Mouse (Mus musculus) cerebellum, adult 2 months (tissue): ENCODE data around the gene Cst9. TPM values are rescaled to one million over a fixed set of nuclear protein-coding genes. Genes with fewer than 3 reads are reported as not detected.

ENCODE experiments used
- DNase-seq, 2 experiments: peaks; one replicate each; pipeline ENCODE4 v3.0.0; 2021
- H3K27ac ChIP-seq: fragments of 200-500 bp; 2 replicates; pipeline ENCODE4 v1.5.1; 2012; ENCODE audit warnings: low read length, control low read depth, inconsistent platforms; ENCODE audit not compliant: insufficient read depth
- H3K27me3 ChIP-seq: fragments of 200-500 bp; 2 replicates; pipeline ENCODE4 v1.6.1; 2012; ENCODE audit warnings: inconsistent platforms, mild to moderate bottlenecking, low read length, moderate library complexity; ENCODE audit not compliant: control insufficient read depth, insufficient read depth
- H3K4me1 ChIP-seq: fragments of 200-500 bp; 2 replicates; pipeline ENCODE4 v1.6.1; 2011; ENCODE audit warnings: low read length; ENCODE audit not compliant: control insufficient read depth, insufficient read depth
- H3K4me3 ChIP-seq: fragments of 200-500 bp; replicated peaks from 2 replicates; pipeline ENCODE3; 2011; ENCODE audit warnings: mild to moderate bottlenecking, low read depth, low read length, control low read depth; ENCODE audit not compliant: insufficient read depth
- CTCF ChIP-seq: fragments of 200-500 bp; IDR thresholded peaks from 2 replicates; pipeline ENCODE4 v1.5.1; 2011; ENCODE audit warnings: low read depth, mild to moderate bottlenecking, control low read depth, low read length, moderate library complexity, borderline replicate concordance; ENCODE audit not compliant: insufficient read depth
- POLR2A ChIP-seq: fragments of 200-500 bp; IDR thresholded peaks from 2 replicates; pipeline ENCODE4 v1.6.1; 2011; ENCODE audit warnings: low read length, control low read depth, borderline replicate concordance; ENCODE audit not compliant: insufficient read depth
- WGBS: fragments of 180-500 bp; shearing (Covaris S2); methylation state at CpG from one replicate; pipeline ENCODE4 v1.1.7; 2018; 5-methylcytosine and 5-hydroxymethylcytosine counted together
- polyA plus RNA-seq: library from polyadenylated mRNA; depleted of rRNA; stranded (reverse); fragments of >200 nt; gene quantifications from 2 replicates; pipeline ENCODE4 v1.2.3, GENCODE M21; 2012

Gene Cst9
- polyA plus RNA-seq, 1 experiment, result not detected

DNA sequence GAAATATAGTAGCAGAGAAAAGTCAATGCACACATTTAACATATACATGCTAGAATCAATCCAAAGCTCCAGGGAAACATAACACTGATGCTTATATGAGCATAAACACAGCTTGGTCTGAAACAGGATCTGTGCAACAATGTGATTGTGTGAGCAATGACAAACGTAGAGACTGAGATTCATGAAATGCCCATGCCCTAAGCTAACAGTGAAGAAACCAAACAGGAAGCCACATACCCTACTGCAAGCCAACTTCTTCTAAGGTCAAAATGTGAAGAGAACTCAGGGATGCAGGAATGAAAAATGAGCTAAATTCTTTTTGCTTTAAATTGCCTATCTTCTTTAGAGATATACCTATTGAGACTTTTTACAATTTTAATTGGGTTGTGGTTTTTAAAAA lies 34.0 kb downstream of the Cst9 start:
- no peak for DNase-seq
- no peak overlapping the region for H3K27ac ChIP-seq
- no peaks in the 10 kb centered on the region for H3K4me1 ChIP-seq
- no peaks in the 10 kb centered on the region for H3K27me3 ChIP-seq
- WGBS, result 73% methylated on average over 1 of the region's 1 CpGs
- H3K4me3 ChIP-seq, result no peak overlapping the region
- TF ChIP-seq POLR2A (no peak), CTCF (no peak)

GRCm38 (mm10) chr2:148870526-148870925 lies 35.6 kb downstream of the Cst9 start:
- Histone ChIP-seq H3K27ac (no peak overlapping the region), H3K4me3 (no peak overlapping the region), H3K4me1 (no peaks in the 10 kb centered on the region), H3K27me3 (no peaks in the 10 kb centered on the region)
- no peak for DNase-seq
- TF ChIP-seq POLR2A, result no peak
- TF ChIP-seq CTCF, result no peak
- 92% methylated on average over 3 of the region's 3 CpGs for WGBS

GRCm38 (mm10) chr2:148872860-148873259 lies 37.9 kb downstream of the Cst9 start:
- Histone ChIP-seq H3K27me3 (no peaks in the 10 kb centered on the region), H3K4me1 (no peaks in the 10 kb centered on the region), H3K4me3 (peak overlapping the region; percentile 10), H3K27ac (no peak overlapping the region; the same call in 1 of the 2 replicates)
- TF ChIP-seq CTCF (no peak), POLR2A (no peak)
- 64% methylated on average over 4 of the region's 4 CpGs for WGBS
- no peak for DNase-seq

GRCm38 (mm10) chr2:148874224-148874616 lies 39.3 kb downstream of the Cst9 start:
- 35% methylated on average over 3 of the region's 3 CpGs for WGBS

GRCm38 (mm10) chr2:148874617-148875334 lies 39.8 kb downstream of the Cst9 start:
- Histone ChIP-seq H3K4me1 (no peaks in the 10 kb centered on the region), H3K4me3 (peak overlapping the region; percentile 92), H3K27me3 (no peaks in the 10 kb centered on the region), H3K27ac (peak overlapping the region; percentile 71)
- DNase-seq, result peak; percentile 33 to 54
- TF ChIP-seq POLR2A (no peak), CTCF (no peak)
- under 1% methylated on average over 34 of the region's 34 CpGs for WGBS

More at GRCm38 (mm10) chr2:148874224-148874616, 39.3 kb downstream of the Cst9 start:
- H3K27me3 ChIP-seq, result no peaks in the 10 kb centered on the region
- H3K27ac ChIP-seq, result no peak overlapping the region
- no peaks in the 10 kb centered on the region for H3K4me1 ChIP-seq
- TF ChIP-seq CTCF, result no peak
- no peak for TF ChIP-seq POLR2A
- peak overlapping the region; percentile 92 for H3K4me3 ChIP-seq
- no peak for DNase-seq

- DNase-seq, result peak; percentile 87
- Histone ChIP-seq H3K4me1 (no peaks in the 10 kb centered on the region), H3K4me3 (peak within 1 kb of the TSS; percentile 92), H3K27ac (peak within 1 kb of the TSS; percentile 71), H3K27me3 (no peaks in the 10 kb centered on the region)
- 0% methylated on average over 19 of the region's 19 CpGs for WGBS
- TF ChIP-seq POLR2A, result peak; percentile 76; the same call in 1 of the 2 replicates
- TF ChIP-seq CTCF, result no peak
Measured at GRCm38 (mm10) chr2:148875335-148875811, 40.4 kb downstream of the Cst9 start, which contains the start of gene Cst3. Cst3 (minus strand) TSS chr2:148875692.

DNA sequence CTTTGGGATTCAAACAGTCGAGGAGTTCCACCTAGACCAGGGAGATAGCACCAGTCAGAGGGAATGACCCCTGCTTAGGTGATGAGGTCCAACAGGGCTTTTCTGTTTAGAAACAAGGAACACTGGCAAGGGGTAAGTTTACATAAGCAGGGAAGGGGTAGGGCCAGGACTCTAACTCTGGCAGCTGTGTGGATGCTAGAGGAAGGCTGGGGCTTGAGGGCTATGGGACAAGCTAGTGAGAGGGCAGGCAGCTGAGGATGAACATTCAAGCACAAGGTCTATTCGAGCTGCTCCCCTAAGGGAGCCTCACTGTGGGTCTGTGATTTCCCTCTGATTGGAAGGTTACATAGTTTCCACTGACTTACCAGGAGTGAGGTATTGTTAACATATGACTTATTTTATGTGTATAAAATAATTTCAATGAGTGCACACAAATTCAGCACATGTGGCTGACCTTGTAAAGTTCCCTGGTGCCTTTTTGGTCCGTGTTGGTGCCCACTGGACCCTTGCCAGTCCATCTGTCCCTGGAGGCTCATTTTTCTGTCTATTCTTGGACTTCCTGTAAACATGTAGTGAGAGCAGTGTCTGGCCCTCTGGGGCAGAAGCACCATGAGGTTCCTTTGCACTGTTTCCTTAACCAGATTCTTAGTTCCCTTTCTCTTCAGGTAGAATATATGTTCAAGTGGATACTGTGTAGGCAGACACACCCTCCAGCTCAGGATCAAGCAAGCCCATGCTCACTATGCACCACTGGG lies 42.2 kb downstream of the Cst9 start:
- H3K4me3 ChIP-seq, result no peak overlapping the region
- no peaks in the 10 kb centered on the region for H3K4me1 ChIP-seq
- DNase-seq, result no peak
- no peak overlapping the region for H3K27ac ChIP-seq
- H3K27me3 ChIP-seq, result no peaks in the 10 kb centered on the region
- TF ChIP-seq CTCF, result no peak
- no peak for TF ChIP-seq POLR2A
- WGBS, result 31% methylated on average over 3 of the region's 3 CpGs
